Mouse (Mus musculus): Measurements from ENCODE around the gene Dpy30.

DNA sequence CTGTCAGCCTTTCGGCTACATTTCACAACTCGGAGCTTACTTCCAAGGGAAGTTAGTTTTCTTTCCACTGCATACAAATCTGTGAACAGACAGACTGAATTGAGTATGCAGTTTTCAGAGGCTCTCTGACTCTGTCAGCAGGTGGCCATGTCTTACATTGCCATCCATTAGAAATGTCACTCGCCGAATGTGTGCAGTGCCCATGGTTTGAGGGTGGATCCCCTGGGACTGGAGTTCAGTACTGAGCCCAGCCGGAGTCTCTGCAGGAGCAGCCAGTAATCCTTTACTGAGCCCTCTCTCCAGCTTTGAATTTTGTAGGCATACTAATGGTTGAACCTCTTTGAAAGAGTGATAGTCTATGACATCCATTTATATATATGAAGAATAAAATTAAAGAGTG is 17.4 kb upstream of the Dpy30 start:
- TF ChIP-seq POLR2A (IDR thresholded peaks at IDR 0.05; ENCODE audit: borderline replicate concordance, low read depth, low read length) (no peak), CTCF (IDR thresholded peaks at IDR 0.05; ENCODE audit: low read depth, low read length) (no peak)
